In genomic region chr15:25817191-25817590, GRCm38 (mm10) we compare ENCODE assay signal across 22 mouse cellular contexts. TPM values are rescaled to one million over a fixed set of nuclear protein-coding genes. Genes with fewer than 3 reads are reported as not detected.
DNase-seq lines count a peak whose midpoint lies in the region.
"Had no signal": no experiment of that assay in that cellular context is flagged by ENCODE, and none has a peak within 500 bp of the region (broad histone marks: within the 10 kb centered on the region; RNA-seq: fewer than 3 reads in every experiment).

No protein-coding gene starts in this region.

- H3K4me3 ChIP-seq in hindbrain, embryonic 10.5 days, result no peak overlapping the region
- H3K4me3 ChIP-seq: embryonic facial prominence, embryonic 15.5 days; erythroblast, embryonic 14.5 days; forebrain, embryonic 10.5 days; forebrain, embryonic 15.5 days; heart, embryonic 10.5 days had no signal

- peaks cover 13% of the 10 kb centered on the region; the same call in 1 of the 2 replicates for H3K9me3 ChIP-seq in hindbrain, embryonic 10.5 days

- H3K27ac ChIP-seq in hindbrain, embryonic 10.5 days, result no peak overlapping the region
- H3K27ac ChIP-seq: embryonic facial prominence, embryonic 15.5 days; forebrain, embryonic 10.5 days; forebrain, embryonic 15.5 days; heart, embryonic 10.5 days; hindbrain, embryonic 14.5 days had no signal

- H3K4me1 ChIP-seq in hindbrain, embryonic 10.5 days (replicated peaks), result no peaks in the 10 kb centered on the region
- H3K4me1 ChIP-seq: embryonic facial prominence, embryonic 15.5 days; forebrain, embryonic 10.5 days; forebrain, embryonic 15.5 days had no signal

- no peaks in the 10 kb centered on the region for H3K27me3 ChIP-seq in splenic B cell, adult 2 months (ENCODE audit: control insufficient read depth, insufficient read depth, low read length, poor library complexity, severe bottlenecking)
- H3K27me3 ChIP-seq in hindbrain, embryonic 10.5 days (ENCODE audit: insufficient read depth, poor library complexity, severe bottlenecking), result no peaks in the 10 kb centered on the region
- H3K27me3 ChIP-seq: CH12.LX; embryonic facial prominence, embryonic 15.5 days; forebrain, embryonic 15.5 days; Patski had no signal

- WGBS in hindbrain, embryonic 10.5 days, result 94% methylated on average over 2 of the region's 2 CpGs

- peak; percentile 17 for DNase-seq in A20 (ENCODE audit: low read depth, low spot score)
- DNase-seq in CD4-positive, CD25-positive, alpha-beta regulatory T cell, adult 2 months (ENCODE audit: low read depth, low spot score), result peak; percentile 64
- DNase-seq in induced T-regulatory cell, adult 2 months (ENCODE audit: low read depth), result peak; percentile 55
- DNase-seq in splenic B cell, adult 2 months (ENCODE audit: low read depth, low spot score), result peak; percentile 79
- no peak for DNase-seq in layer of hippocampus, postnatal 10 days (ENCODE audit: low spot score in 2 of 2)
- DNase-seq in hindbrain, embryonic 10.5 days (ENCODE audit: low spot score), result no peak
- DNase-seq: adrenal gland, adult 2 months; adrenal gland, postnatal 25 days; cerebellum, adult 2 months; cerebellum, postnatal 14 days; embryo, embryonic 11 days; gastrocnemius, postnatal 36 days; heart, adult 11 months; heart, postnatal 10 days had no signal

- H3K36me3 ChIP-seq in splenic B cell, adult 2 months (ENCODE audit: control insufficient read depth, insufficient read depth, low read length, poor library complexity, severe bottlenecking), result no peaks in the 10 kb centered on the region
- H3K36me3 ChIP-seq in hindbrain, embryonic 10.5 days, result peaks cover 41% of the 10 kb centered on the region

RNA-seq across cellular contexts. Expression of gene Retreg1, which starts 25.8 kb away (rescaled TPM):
- 10 to 100 TPM; 35.3 to 36.7 TPM for total RNA-seq in layer of hippocampus, postnatal 10 days (2021)
- polyA plus RNA-seq in hindbrain, embryonic 10.5 days (2016; fragmentation: Nextera tagmentation; extraction: Ambion mirVana), result 2.2 and 2.7 TPM in 2 replicates
- polyA plus RNA-seq: erythroblast, embryonic 14.5 days had no signal

Comparison
In these comparisons a context has a peak if more than half of its experiments do, and no peak if none do; other contexts are left out.
1. DNase-seq: peak in A20 (single experiment), CD4-positive, CD25-positive, alpha-beta regulatory T cell, adult 2 months (single experiment), induced T-regulatory cell, adult 2 months (single experiment) and splenic B cell, adult 2 months (single experiment); none in layer of hippocampus, postnatal 10 days (0 of 2) and hindbrain, embryonic 10.5 days (single experiment).